Mouse (Mus musculus) forebrain, embryonic 13.5 days (tissue): ENCODE measurements around the gene Bicral. TPM values are rescaled to one million over a fixed set of nuclear protein-coding genes. Genes with fewer than 3 reads are reported as not detected.

Source experiments
- ATAC-seq: fragments of 200-750 bp; cut with Nextera tagmentation; 2 replicates; pipeline ENCODE4 v1.8.0; 2017
- H3K27ac ChIP-seq: fragments of 300-500 bp; sonication (generic); 2 replicates; pipeline ENCODE4 v1.5.1; 2015; ENCODE audit warnings: inconsistent platforms, mild to moderate bottlenecking, moderate library complexity
- H3K27me3 ChIP-seq: fragments of 300-500 bp; sonication (generic); 2 replicates; pipeline ENCODE4 v1.6.1; 2015; ENCODE audit warnings: mild to moderate bottlenecking, inconsistent platforms
- H3K36me3 ChIP-seq: fragments of 300-500 bp; sonication (generic); 2 replicates; pipeline ENCODE4 v1.6.1; 2015; ENCODE audit warnings: mild to moderate bottlenecking, inconsistent platforms; ENCODE audit not compliant: poor library complexity, severe bottlenecking
- H3K4me1 ChIP-seq: fragments of 300-500 bp; sonication (generic); 2 replicates; pipeline ENCODE4 v1.6.1; 2015; ENCODE audit warnings: inconsistent platforms
- H3K4me2 ChIP-seq: fragments of 300-500 bp; sonication (generic); 2 replicates; pipeline ENCODE4 v1.6.1; 2015; ENCODE audit warnings: inconsistent platforms, mild to moderate bottlenecking, moderate library complexity
- H3K4me3 ChIP-seq: fragments of 300-500 bp; sonication (generic); 2 replicates; pipeline ENCODE4 v1.5.1; 2015; ENCODE audit warnings: mild to moderate bottlenecking, inconsistent platforms
- H3K9ac ChIP-seq: fragments of 300-500 bp; sonication (generic); 2 replicates; pipeline ENCODE4 v1.6.1; 2015; ENCODE audit warnings: mild to moderate bottlenecking, inconsistent platforms
- H3K9me3 ChIP-seq: fragments of 300-500 bp; sonication (generic); replicated peaks from 2 replicates; pipeline ENCODE4 v1.6.1; 2016; ENCODE audit warnings: inconsistent platforms
- WGBS: fragments of 180-500 bp; shearing (Covaris S2); methylation state at CpG from one replicate; pipeline ENCODE4 v1.1.7; 2015; 5-methylcytosine and 5-hydroxymethylcytosine counted together
- polyA plus RNA-seq: library from polyadenylated mRNA; unstranded; fragments of >200 nt; fragmentation: Nextera tagmentation; extraction: Ambion mirVana; gene quantifications from 2 replicates; pipeline ENCODE4 v1.2.1, GENCODE M21; 2015

Bicral gene
- polyA plus RNA-seq, result 5.2 and 5.8 TPM in 2 replicates

DNA sequence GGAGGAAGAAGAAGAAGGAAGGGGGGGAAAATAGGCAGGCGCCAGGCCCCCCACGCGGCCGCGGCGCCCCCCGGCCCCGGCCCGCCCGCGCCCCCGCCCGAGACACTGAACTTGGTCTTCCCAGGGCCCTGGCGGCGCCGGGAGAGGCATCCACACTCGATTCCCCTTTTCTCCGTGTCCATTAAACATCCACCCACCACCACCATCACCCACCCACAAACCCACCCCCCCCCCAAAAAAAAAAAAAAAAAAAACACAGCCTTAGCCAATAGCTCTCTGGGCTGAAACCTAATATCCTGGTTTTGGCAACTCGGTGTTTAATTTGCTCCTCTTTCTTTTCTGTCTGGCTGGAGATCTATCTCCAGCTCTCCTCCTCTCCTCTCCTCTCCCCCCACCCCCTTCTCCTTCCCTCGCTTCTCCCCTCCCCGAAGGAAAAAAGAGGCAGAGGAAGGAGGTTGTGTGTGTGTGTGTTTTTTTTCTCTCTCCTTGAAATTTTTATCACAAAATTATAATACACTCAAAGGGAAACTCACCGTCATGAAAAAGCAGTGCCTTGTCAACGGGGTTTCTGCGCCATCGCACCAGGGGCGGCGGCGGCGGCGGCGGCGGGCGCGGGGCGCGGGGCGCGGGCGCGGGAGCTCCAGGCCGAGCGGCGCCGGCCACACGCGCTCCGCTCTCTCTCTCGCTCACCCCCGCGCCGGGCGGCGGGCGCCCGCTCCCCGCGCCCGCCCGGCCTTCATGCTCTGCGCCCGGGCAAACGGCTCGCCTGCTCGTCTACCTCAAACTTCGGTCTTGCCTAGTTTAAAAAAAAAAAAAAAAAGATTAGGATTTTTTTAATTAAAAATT is at the start of gene Bicral:
Gene Bicral (minus strand): TSS at position 580 of the 846 bp plus-strand sequence.
- ATAC-seq, result peak; percentile 72
- H3K9ac ChIP-seq, result peak within 1 kb of the TSS; percentile 99
- peak within 1 kb of the TSS; percentile 100 for H3K27ac ChIP-seq
- peak within 1 kb of the TSS; percentile 74 for H3K4me2 ChIP-seq
- no peaks in the 10 kb centered on the region for H3K27me3 ChIP-seq
- peak within 1 kb of the TSS; percentile 80 for H3K4me3 ChIP-seq
- H3K4me1 ChIP-seq, result peaks cover 51% of the 10 kb centered on the region
- H3K36me3 ChIP-seq, result no peaks in the 10 kb centered on the region
- WGBS, result under 1% methylated on average over 51 of the region's 65 CpGs
- H3K9me3 ChIP-seq, result no peaks in the 10 kb centered on the region

DNA sequence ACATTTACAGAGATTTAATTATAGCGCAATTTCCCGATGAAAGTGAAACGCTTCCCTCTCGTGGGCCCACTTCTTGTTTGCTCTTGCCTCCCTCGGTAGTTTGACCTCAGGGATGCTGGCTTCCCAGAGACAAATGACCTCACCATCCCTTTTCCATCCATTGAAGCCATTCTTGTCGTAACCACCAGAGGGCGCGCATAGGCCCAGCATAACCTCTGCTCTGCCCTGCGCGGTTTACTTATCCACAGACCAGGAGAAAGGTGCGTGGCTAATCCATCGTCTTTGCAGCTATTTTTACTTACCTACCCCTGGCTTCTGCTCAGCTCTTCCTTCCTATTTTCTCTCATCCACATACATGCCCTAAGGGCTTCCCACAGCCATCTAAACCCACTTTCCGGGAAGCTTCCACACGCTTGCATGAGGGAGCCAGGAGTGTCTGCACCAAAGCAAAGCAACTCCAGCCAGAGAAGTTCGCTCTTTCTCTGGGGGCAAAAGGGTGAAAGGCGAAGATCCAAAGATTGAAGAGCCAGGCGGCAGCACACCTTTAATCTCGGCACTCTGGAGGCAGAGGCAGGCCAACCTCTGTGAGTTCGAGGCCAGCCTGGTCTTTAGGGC is 45.7 kb upstream of the Bicral start:
- no peak overlapping the region for H3K9ac ChIP-seq
- H3K4me2 ChIP-seq, result no peak overlapping the region
- 0 out of 2 replicates have a peak, but pooled peaks have one; percentile 70 for ATAC-seq
- no peaks in the 10 kb centered on the region for H3K4me1 ChIP-seq
- no peak overlapping the region for H3K27ac ChIP-seq
- 23% methylated on average over 19 of the region's 19 CpGs for WGBS
- no peaks in the 10 kb centered on the region for H3K27me3 ChIP-seq
- H3K4me3 ChIP-seq, result no peak overlapping the region
- H3K9me3 ChIP-seq, result peaks cover 7% of the 10 kb centered on the region; the same call in 1 of the 2 replicates
- H3K36me3 ChIP-seq, result no peaks in the 10 kb centered on the region

DNA sequence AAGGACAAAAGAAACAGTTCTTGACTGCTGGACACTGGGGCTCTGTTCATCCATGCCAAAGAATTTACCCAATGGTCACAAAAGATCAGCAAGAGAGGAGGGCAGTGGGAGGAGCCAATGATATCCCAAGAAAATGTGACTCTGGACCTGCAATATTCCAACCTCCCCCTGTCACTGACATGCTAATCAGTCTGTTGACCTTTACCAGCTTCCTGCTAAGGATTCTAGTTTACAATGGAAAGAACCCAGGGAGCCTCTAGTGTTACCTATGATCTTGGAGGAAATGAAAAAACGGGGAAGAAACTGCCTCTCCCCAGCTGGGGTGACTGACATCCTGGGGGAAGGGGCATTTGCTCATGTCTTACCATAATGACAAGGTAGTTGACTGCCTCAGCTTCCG is 42.7 kb upstream of the Bicral start:
- no peaks in the 10 kb centered on the region for H3K9me3 ChIP-seq
- no peaks in the 10 kb centered on the region for H3K4me1 ChIP-seq
- H3K27me3 ChIP-seq, result no peaks in the 10 kb centered on the region
- H3K4me3 ChIP-seq, result no peak overlapping the region
- no peaks in the 10 kb centered on the region for H3K36me3 ChIP-seq
- no peak overlapping the region for H3K9ac ChIP-seq
- no peak overlapping the region for H3K4me2 ChIP-seq
- H3K27ac ChIP-seq, result no peak overlapping the region
- 54% methylated on average over 2 of the region's 2 CpGs for WGBS
- ATAC-seq, result no peak

DNA sequence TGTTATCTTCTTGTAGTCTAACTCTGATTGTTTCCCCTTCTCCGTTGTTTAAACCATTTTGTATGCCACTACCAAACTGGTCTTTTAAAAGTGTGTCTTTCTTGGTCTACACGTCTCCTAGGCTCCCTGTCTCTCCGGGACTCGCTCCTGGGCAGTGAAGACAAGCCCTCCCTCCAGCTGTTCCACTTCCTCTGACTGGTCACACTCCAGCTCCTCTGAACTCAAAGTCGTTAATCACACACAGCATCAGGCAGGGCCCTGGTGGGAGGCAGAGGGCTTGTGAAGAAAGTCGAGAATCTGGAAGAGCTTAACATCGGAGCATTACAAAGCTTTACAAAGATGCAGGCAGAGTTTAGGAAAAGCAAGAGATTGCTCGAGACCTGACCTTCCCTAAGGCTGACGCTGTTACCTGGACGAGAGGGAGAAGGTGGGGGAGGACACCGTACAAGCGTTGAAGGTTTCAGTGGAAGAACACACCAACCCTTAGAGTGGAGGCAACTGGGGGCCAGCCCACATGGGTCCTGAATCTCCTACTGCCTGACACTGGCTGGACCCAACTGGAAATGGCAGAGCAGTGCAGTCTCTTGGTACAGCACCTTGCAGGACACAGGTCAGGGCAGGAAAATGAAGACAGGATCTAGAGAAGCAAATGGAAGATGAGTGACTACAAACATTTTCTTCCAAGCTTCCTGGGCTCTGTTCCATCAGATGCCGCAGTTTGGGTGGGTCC is 39.1 kb upstream of the Bicral start:
- WGBS, result 57% methylated on average over 13 of the region's 13 CpGs
- H3K9me3 ChIP-seq, result no peaks in the 10 kb centered on the region
- no peak overlapping the region for H3K4me2 ChIP-seq
- ATAC-seq, result no peak
- H3K4me3 ChIP-seq, result no peak overlapping the region
- no peak overlapping the region for H3K27ac ChIP-seq
- no peak overlapping the region for H3K9ac ChIP-seq
- peaks cover 16% of the 10 kb centered on the region for H3K36me3 ChIP-seq
- peaks cover 13% of the 10 kb centered on the region for H3K4me1 ChIP-seq
- no peaks in the 10 kb centered on the region for H3K27me3 ChIP-seq

DNA sequence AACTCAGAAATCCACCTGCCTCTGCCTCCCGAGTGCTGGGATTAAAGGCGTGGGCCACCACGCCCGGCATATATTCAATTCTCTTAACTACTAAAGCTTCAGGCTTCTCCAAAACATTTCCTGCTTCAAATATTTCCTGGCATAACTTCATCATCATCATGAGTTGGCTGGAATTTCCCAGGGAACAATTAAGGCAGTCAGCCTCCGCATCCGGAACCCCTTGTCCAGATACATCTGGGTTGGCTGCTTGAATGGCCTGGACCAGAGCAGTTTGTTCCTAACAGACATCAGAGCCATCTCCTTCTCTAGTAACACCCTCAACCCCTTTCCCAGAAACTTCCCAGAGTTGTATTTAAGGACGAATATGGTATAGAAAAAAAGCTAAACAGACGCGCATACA is 37.1 kb upstream of the Bicral start:
- Histone ChIP-seq H3K27me3 (no peaks in the 10 kb centered on the region), H3K36me3 (peaks cover 20% of the 10 kb centered on the region), H3K4me1 (peaks cover 26% of the 10 kb centered on the region), H3K4me3 (no peak overlapping the region), H3K4me2 (no peak overlapping the region), H3K9ac (no peak overlapping the region), H3K27ac (no peak overlapping the region), H3K9me3 (no peaks in the 10 kb centered on the region)
- ATAC-seq, result no peak
- WGBS, result 91% methylated on average over 9 of the region's 9 CpGs

DNA sequence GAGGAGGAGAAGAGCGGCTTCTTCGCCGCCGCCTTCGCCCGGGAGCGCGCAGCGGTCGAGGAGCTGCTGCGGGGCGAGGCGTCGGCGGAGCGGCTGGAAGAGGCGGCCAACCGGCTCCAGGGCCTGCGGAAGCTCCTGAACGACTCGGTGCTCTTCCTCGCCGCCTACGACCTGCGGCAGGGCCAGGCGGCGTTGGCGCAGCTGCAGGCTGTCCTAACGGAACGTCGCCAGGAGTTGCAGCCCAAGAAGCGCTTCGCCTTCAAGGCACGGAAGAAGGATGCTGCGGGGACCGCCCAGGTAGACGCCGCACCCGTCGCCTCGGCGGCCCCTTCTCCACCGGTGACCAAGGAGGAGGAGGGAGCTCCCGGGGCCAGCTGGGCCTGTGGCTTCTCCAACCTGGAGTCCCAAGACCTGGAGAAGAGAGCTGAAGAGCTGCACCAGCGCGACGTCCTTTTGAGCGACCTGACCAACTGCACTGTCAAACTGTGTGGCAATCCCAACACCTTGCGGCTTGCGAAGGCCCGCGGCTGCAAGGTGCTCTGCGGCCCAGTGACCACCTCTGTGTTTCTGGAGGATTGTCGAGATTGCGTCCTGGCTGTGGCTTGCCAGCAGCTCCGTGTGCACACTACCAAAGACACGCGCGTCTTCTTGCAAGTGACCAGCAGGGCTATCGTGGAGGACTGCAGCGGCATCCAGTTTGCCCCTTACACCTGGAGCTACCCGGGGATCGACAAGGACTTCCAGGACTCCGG is 32.7 kb upstream of the Bicral start:
- no peaks in the 10 kb centered on the region for H3K9me3 ChIP-seq
- peak overlapping the region; percentile 97 for H3K9ac ChIP-seq
- peak overlapping the region; percentile 89 for H3K27ac ChIP-seq
- H3K36me3 ChIP-seq, result peaks cover 20% of the 10 kb centered on the region
- 2% methylated on average over 61 of the region's 64 CpGs for WGBS
- peak overlapping the region; percentile 96 for H3K4me3 ChIP-seq
- peak; percentile 44 for ATAC-seq
- peaks cover 34% of the 10 kb centered on the region for H3K4me1 ChIP-seq
- peak overlapping the region; percentile 98 for H3K4me2 ChIP-seq
- no peaks in the 10 kb centered on the region for H3K27me3 ChIP-seq

- H3K36me3 ChIP-seq, result peaks cover 20% of the 10 kb centered on the region
- WGBS, result under 1% methylated on average over 39 of the region's 40 CpGs
- H3K4me2 ChIP-seq, result peak within 1 kb of the TSS; percentile 98
- H3K4me3 ChIP-seq, result peak within 1 kb of the TSS; percentile 96
- H3K4me1 ChIP-seq, result peaks cover 34% of the 10 kb centered on the region
- H3K27me3 ChIP-seq, result no peaks in the 10 kb centered on the region
- no peaks in the 10 kb centered on the region for H3K9me3 ChIP-seq
- H3K27ac ChIP-seq, result peak within 1 kb of the TSS; percentile 91
- peak; percentile 95 for ATAC-seq
- H3K9ac ChIP-seq, result peak within 1 kb of the TSS; percentile 97
These were observed 32.0 kb upstream of the Bicral start, which contains the start of gene Tbcc for GRCm38 (mm10) chr17:46890116-46890815. Gene Tbcc, plus strand, starts transcription at chr17:46890684.

- Histone ChIP-seq H3K36me3 (peaks cover 20% of the 10 kb centered on the region), H3K9ac (peak overlapping the region; percentile 68), H3K4me1 (peaks cover 34% of the 10 kb centered on the region), H3K9me3 (no peaks in the 10 kb centered on the region), H3K27me3 (no peaks in the 10 kb centered on the region), H3K4me3 (peak overlapping the region; percentile 96), H3K27ac (peak overlapping the region; percentile 91), H3K4me2 (peak overlapping the region; percentile 86)
- peak; percentile 60 for ATAC-seq
- WGBS, result under 1% methylated on average over 44 of the region's 44 CpGs
These were observed 31.3 kb upstream of the Bicral start for GRCm38 (mm10) chr17:46889450-46890084.

GRCm38 (mm10) chr17:46888511-46889212 is 30.4 kb upstream of the Bicral start:
- Histone ChIP-seq H3K27ac (peak overlapping the region; percentile 91; the same call in 1 of the 2 replicates), H3K9me3 (no peaks in the 10 kb centered on the region), H3K4me2 (peak overlapping the region; percentile 86), H3K4me3 (peak overlapping the region; percentile 96), H3K9ac (peak overlapping the region; percentile 68), H3K36me3 (peaks cover 16% of the 10 kb centered on the region), H3K27me3 (no peaks in the 10 kb centered on the region), H3K4me1 (peaks cover 31% of the 10 kb centered on the region)
- 30% methylated on average over 16 of the region's 16 CpGs for WGBS
- no peak for ATAC-seq

GRCm38 (mm10) chr17:46885910-46886643 is 27.8 kb upstream of the Bicral start:
- H3K9ac ChIP-seq, result no peak overlapping the region
- H3K4me2 ChIP-seq, result no peak overlapping the region
- H3K9me3 ChIP-seq, result no peaks in the 10 kb centered on the region
- no peaks in the 10 kb centered on the region for H3K27me3 ChIP-seq
- H3K27ac ChIP-seq, result no peak overlapping the region
- no peaks in the 10 kb centered on the region for H3K36me3 ChIP-seq
- no peak overlapping the region for H3K4me3 ChIP-seq
- 62% methylated on average over 17 of the region's 17 CpGs for WGBS
- no peak for ATAC-seq
- H3K4me1 ChIP-seq, result peaks cover 8% of the 10 kb centered on the region
